Mouse (Mus musculus) midbrain, embryonic 13.5 days (tissue): ENCODE data around the gene Dnajb2. TPM values are rescaled to one million over a fixed set of nuclear protein-coding genes. Genes with fewer than 3 reads are reported as not detected.

ENCODE experiments used
- ATAC-seq: fragments of 200-750 bp; cut with Nextera tagmentation; 2 replicates; pipeline ENCODE4 v1.8.0; 2017; ENCODE audit warnings: mild to moderate bottlenecking, moderate TSS enrichment, moderate library complexity
- H3K27ac ChIP-seq: fragments of 300-500 bp; sonication (generic); 2 replicates; pipeline ENCODE4 v1.5.1; 2015; ENCODE audit warnings: inconsistent platforms, mild to moderate bottlenecking, moderate library complexity
- H3K27me3 ChIP-seq: fragments of 300-500 bp; sonication (generic); 2 replicates; pipeline ENCODE4 v1.6.1; 2015; ENCODE audit warnings: mild to moderate bottlenecking, inconsistent platforms
- H3K36me3 ChIP-seq: fragments of 300-500 bp; sonication (generic); 2 replicates; pipeline ENCODE4 v1.6.1; 2015; ENCODE audit warnings: mild to moderate bottlenecking, inconsistent platforms
- H3K4me1 ChIP-seq: fragments of 300-500 bp; sonication (generic); replicated peaks from 2 replicates; pipeline ENCODE4 v1.6.1; 2015; ENCODE audit warnings: inconsistent platforms
- H3K4me2 ChIP-seq: fragments of 300-500 bp; sonication (generic); replicated peaks from 2 replicates; pipeline ENCODE4 v1.6.1; 2015; ENCODE audit warnings: moderate library complexity, mild to moderate bottlenecking, inconsistent platforms
- H3K4me3 ChIP-seq: fragments of 300-500 bp; sonication (generic); replicated peaks from 2 replicates; pipeline ENCODE4 v1.5.1; 2015; ENCODE audit warnings: mild to moderate bottlenecking, inconsistent platforms
- H3K9ac ChIP-seq: fragments of 300-500 bp; sonication (generic); replicated peaks from 2 replicates; pipeline ENCODE4 v1.6.1; 2015; ENCODE audit warnings: mild to moderate bottlenecking, inconsistent platforms
- H3K9me3 ChIP-seq: fragments of 300-500 bp; sonication (generic); 2 replicates; pipeline ENCODE4 v1.6.1; 2016; ENCODE audit warnings: mild to moderate bottlenecking, inconsistent platforms
- WGBS: fragments of 180-500 bp; shearing (Covaris S2); methylation state at CpG from one replicate; pipeline ENCODE4 v1.1.7; 2015; 5-methylcytosine and 5-hydroxymethylcytosine counted together
- polyA plus RNA-seq: library from polyadenylated mRNA; unstranded; fragments of >200 nt; fragmentation: Nextera tagmentation; extraction: Ambion mirVana; gene quantifications from 2 replicates; pipeline ENCODE4 v1.2.1, GENCODE M21; 2015

The Dnajb2 gene
- polyA plus RNA-seq, 1 experiment from 2014 or later = 56.7 TPM

DNA sequence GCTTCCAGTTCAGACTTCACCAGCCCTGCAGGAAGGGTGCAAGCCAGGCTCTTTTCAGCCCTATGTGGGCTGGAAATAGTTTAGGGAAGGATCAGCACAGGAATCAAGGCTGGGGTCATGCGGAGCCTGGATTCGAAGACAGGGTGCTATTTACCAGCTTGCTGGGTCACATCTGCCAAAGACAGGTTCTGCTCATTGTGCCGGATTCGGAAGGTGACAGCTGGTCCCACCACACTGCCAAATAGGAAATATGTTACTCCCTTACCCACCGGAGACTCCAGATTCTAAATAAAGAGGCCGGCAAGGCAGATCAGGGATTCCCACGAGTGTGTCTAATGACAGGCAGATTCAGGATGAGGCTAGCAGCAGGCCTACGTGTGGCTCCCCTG lies 18.4 kb downstream of the Dnajb2 start:
- Histone ChIP-seq H3K9me3 (no peaks in the 10 kb centered on the region), H3K27me3 (peaks cover 16% of the 10 kb centered on the region), H3K4me1 (peaks cover 18% of the 10 kb centered on the region), H3K27ac (peak overlapping the region; percentile 11; the same call in 1 of the 2 replicates), H3K9ac (no peak overlapping the region), H3K4me2 (no peak overlapping the region), H3K36me3 (no peaks in the 10 kb centered on the region), H3K4me3 (no peak overlapping the region)
- no peak for ATAC-seq
- WGBS = 63% methylated on average over 8 of the region's 8 CpGs

DNA sequence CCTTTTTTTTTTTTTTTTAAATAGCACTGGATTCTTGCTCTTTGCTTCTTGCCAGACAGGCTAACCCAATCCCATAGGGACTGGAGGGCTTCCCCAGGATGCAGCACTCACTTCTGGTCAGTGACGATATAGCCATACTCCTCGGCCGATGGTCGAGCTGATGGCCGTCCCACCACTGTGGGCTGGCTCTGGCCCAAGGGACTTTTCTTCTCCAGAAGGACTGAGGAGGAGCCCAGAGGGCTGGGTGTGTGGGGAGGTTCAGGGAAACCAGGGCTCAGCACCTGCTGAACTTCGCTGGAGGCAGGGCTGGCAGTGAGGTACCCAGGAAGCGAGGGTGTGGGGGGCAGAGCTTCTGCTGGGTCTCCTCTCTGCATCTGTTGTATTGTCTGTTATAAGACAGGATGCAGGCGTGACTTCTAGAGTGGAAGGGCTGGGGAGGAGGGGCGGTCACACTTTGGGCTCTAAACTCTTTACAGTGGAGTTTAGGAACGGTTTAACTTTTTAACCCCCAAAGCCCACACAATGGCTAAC lies 19.4 kb downstream of the Dnajb2 start:
- H3K4me1 ChIP-seq = peaks cover 16% of the 10 kb centered on the region
- no peak overlapping the region for H3K9ac ChIP-seq
- no peaks in the 10 kb centered on the region for H3K9me3 ChIP-seq
- ATAC-seq = no peak
- H3K4me3 ChIP-seq = no peak overlapping the region
- H3K27me3 ChIP-seq = peaks cover 24% of the 10 kb centered on the region
- WGBS = 67% methylated on average over 10 of the region's 10 CpGs
- no peak overlapping the region for H3K4me2 ChIP-seq
- H3K27ac ChIP-seq = no peak overlapping the region
- no peaks in the 10 kb centered on the region for H3K36me3 ChIP-seq

DNA sequence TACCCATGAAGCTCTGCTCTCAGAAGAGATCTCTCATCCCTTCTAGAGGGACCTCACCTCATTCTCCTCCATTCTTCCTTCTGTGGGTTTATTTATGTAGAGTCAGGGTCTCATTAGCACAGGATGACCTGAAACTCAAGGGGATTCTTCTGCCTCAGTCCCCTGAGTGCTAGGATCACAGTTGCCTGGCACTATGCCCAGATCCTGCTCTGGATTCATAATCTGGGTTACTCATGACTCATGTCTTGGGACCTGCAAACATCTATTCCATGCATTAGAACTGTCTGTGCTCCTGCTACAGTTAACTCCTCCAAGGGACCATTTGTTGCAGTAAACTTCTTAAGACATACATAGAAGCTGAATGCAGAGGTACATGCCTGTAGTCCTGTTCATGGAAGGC lies 25.1 kb downstream of the Dnajb2 start:
- no peak overlapping the region for H3K4me3 ChIP-seq
- peaks cover 17% of the 10 kb centered on the region for H3K4me1 ChIP-seq
- H3K9ac ChIP-seq = no peak overlapping the region
- no peak overlapping the region for H3K27ac ChIP-seq
- ATAC-seq = no peak
- no peaks in the 10 kb centered on the region for H3K36me3 ChIP-seq
- no peak overlapping the region for H3K4me2 ChIP-seq
- H3K9me3 ChIP-seq = no peaks in the 10 kb centered on the region
- H3K27me3 ChIP-seq = peaks cover 67% of the 10 kb centered on the region

DNA sequence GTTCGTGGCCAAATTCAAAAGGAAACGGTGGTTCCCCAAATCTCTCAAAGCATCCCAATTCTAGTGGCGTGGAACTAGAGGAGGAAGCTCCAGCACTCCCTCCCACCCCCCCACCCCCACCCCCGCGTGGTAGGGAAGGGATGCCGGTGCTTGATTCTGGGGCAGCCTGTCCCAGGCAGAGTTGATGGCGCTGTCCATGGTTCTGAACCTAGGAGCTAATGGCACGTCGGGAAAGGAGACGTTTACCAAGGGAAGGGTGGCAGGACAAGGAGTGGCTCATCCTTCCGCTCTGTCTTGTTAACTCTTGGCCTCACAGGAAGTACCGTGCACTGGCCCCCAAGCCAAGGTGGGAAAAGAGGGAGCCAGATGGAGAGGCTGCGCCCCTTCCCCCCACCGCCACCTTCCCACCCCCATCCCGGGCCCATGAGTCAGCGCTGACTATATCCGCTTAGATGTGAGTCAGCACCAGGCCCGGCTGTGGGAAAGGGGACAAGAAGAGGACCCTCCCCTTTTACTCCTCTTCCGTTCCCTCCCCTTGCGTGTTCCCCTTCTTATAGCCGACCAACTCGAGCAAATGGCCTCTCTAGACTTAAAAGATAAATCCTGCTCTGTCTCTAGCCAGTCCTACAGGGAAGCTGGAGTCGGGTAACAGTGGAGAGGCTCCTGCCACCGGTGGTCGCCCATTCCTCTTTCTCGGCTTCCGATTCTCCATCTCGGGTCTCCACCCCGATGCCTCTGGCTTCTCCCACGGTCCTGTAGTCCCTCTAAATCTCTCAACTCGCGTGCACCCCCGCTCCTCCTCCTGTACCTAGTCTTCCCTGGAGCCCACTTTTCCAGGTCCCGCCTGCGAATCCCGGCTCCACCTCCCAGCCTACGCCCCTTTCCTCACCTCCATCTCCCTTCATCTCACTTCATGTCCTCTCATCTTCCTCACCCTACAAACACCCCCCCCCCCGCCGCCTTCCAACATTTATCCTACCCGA lies 27.1 kb downstream of the Dnajb2 start:
- H3K4me2 ChIP-seq = peak overlapping the region; percentile 80

DNA sequence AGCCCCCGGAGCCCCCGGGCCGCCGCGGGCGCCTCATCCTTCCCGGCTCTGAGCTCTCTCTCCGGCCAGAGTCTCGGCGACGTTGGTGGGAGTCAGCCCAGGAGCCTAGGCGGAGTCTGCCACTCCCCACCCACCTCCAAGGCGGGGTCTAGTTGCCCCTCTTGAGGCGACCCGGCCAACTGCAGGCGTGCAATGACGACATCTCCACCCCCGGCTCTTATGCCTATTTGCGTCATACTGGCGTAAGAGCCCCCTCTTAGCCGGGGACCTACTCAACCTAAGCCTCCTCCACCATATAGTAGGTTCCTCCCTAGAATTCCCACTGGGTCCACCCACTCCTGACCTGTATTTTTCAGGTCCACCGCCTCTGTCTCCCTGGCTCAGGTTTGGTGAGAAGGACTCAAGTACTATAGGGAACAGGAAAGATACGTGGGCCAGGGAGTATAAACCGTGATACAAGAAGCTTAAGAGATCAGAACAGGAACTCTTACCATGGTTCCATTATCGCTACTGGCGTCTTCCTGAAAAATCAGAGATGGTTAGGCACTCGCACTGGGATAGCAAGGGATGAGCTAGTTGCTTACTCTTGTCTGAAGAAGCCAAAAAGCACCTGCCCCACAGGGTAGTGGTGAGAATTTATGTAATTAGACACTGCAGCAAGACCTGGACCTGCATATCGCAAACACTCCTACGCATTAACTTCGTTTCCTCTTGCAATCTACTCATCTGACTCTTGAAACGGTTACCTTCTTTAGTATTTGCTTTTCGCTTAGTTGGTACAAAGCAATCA lies 28.1 kb downstream of the Dnajb2 start, which contains the start of gene Ptprn:
Ptprn (minus strand) TSS at position 412 of the 790 bp plus-strand sequence.
- H3K4me1 ChIP-seq = peaks cover 17% of the 10 kb centered on the region
- H3K9ac ChIP-seq = peak within 1 kb of the TSS; percentile 70
- 13% methylated on average over 24 of the region's 32 CpGs for WGBS
- no peak within 1 kb of the TSS for H3K27ac ChIP-seq
- peak; percentile 89 for ATAC-seq
- no peaks in the 10 kb centered on the region for H3K9me3 ChIP-seq
- no peaks in the 10 kb centered on the region for H3K36me3 ChIP-seq
- peak within 1 kb of the TSS; percentile 80 for H3K4me2 ChIP-seq
- peaks cover 74% of the 10 kb centered on the region for H3K27me3 ChIP-seq
- peak within 1 kb of the TSS; percentile 59 for H3K4me3 ChIP-seq

More for the DNA sequence above, 27.1 kb downstream of the Dnajb2 start:
- Histone ChIP-seq H3K27ac (no peak overlapping the region), H3K36me3 (no peaks in the 10 kb centered on the region), H3K27me3 (peaks cover 68% of the 10 kb centered on the region), H3K9me3 (no peaks in the 10 kb centered on the region), H3K9ac (peak overlapping the region; percentile 70), H3K4me1 (peaks cover 17% of the 10 kb centered on the region), H3K4me3 (peak overlapping the region; percentile 59)
- WGBS = 2% methylated on average over 40 of the region's 40 CpGs
- peak; percentile 66 for ATAC-seq

DNA sequence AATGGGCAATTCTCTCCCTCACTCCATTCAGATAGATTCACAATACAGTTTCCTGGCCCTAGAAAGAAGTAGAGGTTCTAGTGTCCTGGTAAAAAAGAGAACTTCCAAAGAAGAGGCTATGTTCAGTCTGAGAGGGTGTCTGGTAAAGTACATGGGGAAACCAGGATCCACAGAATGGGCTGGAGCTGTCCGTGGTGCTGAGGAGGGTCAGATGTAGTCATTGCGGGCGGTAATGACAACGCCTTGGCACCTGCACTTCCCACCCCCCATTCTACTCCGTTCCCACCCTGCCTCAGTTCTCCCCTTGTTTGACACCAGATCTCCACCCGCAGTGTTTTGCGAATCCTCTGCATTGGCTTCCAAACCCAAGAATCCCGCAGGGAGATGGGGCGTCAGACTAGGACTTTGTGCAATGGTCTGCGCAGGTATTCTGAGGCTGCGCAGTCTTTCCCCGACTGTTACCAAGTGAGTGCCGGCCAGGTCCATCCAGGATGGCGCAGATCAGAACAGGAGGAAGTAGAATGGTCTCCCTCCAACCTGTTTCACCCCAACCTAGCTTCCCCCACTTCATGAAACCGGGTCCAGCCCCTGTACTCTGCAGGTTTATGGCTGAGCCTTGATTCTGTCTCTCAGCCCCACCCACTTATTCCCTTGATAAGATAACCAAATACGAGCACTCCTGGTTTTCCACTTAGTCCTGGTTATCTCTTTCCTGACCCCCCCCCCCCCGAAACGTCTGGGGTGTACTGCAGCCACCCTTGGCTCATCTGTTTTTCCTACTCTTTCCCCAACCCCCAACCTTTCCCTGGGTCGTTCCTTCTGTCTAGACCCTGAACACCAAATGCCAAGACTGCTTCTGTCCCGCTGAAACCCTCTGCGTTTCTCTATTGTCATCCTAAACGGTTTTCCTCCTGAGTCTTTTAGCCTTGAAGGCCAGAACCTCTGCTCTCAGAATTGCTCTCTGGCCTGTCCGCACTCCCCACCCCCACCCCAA lies 41.3 kb downstream of the Dnajb2 start:
- WGBS = 2% methylated on average over 23 of the region's 23 CpGs
- Histone ChIP-seq H3K4me1 (no peaks in the 10 kb centered on the region), H3K36me3 (no peaks in the 10 kb centered on the region), H3K9ac (peak overlapping the region; percentile 61), H3K27me3 (peaks cover 38% of the 10 kb centered on the region), H3K4me3 (peak overlapping the region; percentile 40), H3K4me2 (peak overlapping the region; percentile 49), H3K9me3 (no peaks in the 10 kb centered on the region), H3K27ac (0 out of 2 replicates have a peak overlapping the region, but pooled peaks have one; percentile 22)
- peak; percentile 80 for ATAC-seq

DNA sequence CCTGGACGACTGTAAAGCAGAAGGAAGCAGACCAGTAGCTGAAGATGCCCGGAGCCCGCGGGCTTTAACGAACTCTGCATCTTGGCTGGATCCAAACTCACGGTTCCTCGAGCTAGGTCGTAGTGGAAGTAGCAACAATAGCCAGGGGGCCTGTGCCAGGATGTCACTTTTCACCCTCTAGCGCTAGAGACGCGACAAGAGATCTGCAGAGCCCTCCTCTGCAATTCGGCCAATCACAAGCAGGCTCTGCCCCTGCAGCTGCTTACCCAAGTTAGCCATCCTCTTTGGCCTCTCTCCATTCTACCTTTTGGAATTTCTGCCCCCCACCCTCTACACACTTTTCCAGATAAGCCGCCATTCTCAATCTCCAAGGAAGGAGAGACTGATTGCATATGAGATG lies 42.0 kb downstream of the Dnajb2 start, which contains the start of gene Resp18:
Resp18 (minus strand) TSS at position 188 of the 400 bp plus-strand sequence.
- Histone ChIP-seq H3K27ac (0 out of 2 replicates have a peak within 1 kb of the TSS, but pooled peaks have one; percentile 22), H3K9me3 (no peaks in the 10 kb centered on the region), H3K4me1 (no peaks in the 10 kb centered on the region), H3K9ac (peak within 1 kb of the TSS; percentile 61), H3K36me3 (no peaks in the 10 kb centered on the region), H3K27me3 (peaks cover 38% of the 10 kb centered on the region), H3K4me3 (peak within 1 kb of the TSS; percentile 40), H3K4me2 (peak within 1 kb of the TSS; percentile 49)
- WGBS = 6% methylated on average over 13 of the region's 13 CpGs
- peak; percentile 50; the same call in 1 of the 2 replicates for ATAC-seq

DNA sequence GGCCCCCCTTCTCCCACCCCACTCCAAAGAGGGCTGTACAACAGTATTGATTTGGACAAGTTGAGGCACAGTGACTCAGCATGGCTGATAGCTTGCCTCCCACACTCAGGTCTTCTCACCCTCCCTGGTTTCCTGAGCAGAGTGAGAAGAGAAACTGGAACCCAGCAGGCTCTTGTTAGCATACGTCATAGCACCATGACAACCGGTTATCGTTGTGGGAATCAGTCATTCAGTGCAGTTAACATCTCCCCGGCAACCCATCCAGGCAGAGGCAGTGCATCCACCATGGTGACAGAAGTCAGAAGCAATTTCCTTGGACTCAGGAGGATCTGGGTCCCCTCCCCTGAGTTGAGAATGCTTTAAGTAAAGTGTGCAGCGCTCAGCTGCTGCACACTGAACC lies 46.8 kb downstream of the Dnajb2 start:
- peaks cover 11% of the 10 kb centered on the region for H3K27me3 ChIP-seq
- no peaks in the 10 kb centered on the region for H3K36me3 ChIP-seq
- no peak overlapping the region for H3K27ac ChIP-seq
- no peaks in the 10 kb centered on the region for H3K9me3 ChIP-seq
- no peak overlapping the region for H3K9ac ChIP-seq
- H3K4me2 ChIP-seq = no peak overlapping the region
- WGBS = 70% methylated on average over 5 of the region's 5 CpGs
- no peak overlapping the region for H3K4me3 ChIP-seq
- peaks cover 3% of the 10 kb centered on the region for H3K4me1 ChIP-seq
- ATAC-seq = peak; percentile 40; the same call in 1 of the 2 replicates

DNA sequence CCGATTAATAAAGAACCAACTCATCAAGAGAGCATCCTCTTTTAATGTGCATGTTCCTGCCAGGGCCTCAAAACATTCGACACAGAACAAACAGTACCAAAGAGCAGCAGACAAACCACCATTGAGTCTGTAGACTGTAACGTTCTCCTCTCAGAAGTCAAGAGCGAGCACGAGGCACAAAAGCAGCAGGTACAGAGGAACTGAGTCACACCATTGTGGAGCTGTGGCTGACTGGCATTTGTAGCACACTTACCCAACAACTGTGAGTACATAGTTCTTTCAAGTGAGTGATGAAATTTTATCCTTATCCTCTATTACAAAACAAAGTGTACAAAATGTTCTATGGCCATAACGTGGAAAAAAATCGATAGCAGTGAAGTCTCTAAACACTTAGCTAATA lies 48.7 kb downstream of the Dnajb2 start:
- H3K9me3 ChIP-seq = no peaks in the 10 kb centered on the region
- H3K9ac ChIP-seq = no peak overlapping the region
- H3K4me3 ChIP-seq = no peak overlapping the region
- H3K27ac ChIP-seq = no peak overlapping the region
- ATAC-seq = no peak
- peaks cover 22% of the 10 kb centered on the region for H3K4me1 ChIP-seq
- no peak overlapping the region for H3K4me2 ChIP-seq
- H3K36me3 ChIP-seq = no peaks in the 10 kb centered on the region
- WGBS = 90% methylated on average over 7 of the region's 7 CpGs
- H3K27me3 ChIP-seq = no peaks in the 10 kb centered on the region

DNA sequence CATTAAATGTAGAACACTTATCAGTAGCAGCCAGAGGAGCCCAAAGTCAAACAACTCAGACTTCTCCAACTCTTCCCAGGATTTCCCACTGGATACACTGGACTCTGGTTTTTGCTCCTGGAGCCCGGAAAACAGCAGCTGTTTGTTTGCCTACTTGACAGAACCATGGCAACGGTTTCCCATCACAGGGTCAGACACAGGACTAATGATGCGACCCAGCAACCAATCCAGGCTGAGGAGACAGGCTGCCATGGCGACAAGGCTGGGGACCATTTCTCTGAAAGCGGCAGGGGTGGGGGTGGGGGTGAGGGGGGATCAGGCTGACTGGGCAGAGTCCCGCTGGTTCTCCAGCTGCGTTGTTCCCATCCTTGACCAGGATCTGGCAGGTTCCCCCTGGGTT lies 53.2 kb downstream of the Dnajb2 start:
- WGBS = 2% methylated on average over 7 of the region's 7 CpGs
- H3K27ac ChIP-seq = peak overlapping the region; percentile 94
- no peak overlapping the region for H3K4me3 ChIP-seq
- H3K36me3 ChIP-seq = no peaks in the 10 kb centered on the region
- no peaks in the 10 kb centered on the region for H3K9me3 ChIP-seq
- peaks cover 28% of the 10 kb centered on the region for H3K4me1 ChIP-seq
- peak overlapping the region; percentile 23 for H3K4me2 ChIP-seq
- no peaks in the 10 kb centered on the region for H3K27me3 ChIP-seq
- H3K9ac ChIP-seq = peak overlapping the region; percentile 49
- ATAC-seq = peak; percentile 95
